Mouse (Mus musculus): ENCODE results near the gene Parpbp.

DNA sequence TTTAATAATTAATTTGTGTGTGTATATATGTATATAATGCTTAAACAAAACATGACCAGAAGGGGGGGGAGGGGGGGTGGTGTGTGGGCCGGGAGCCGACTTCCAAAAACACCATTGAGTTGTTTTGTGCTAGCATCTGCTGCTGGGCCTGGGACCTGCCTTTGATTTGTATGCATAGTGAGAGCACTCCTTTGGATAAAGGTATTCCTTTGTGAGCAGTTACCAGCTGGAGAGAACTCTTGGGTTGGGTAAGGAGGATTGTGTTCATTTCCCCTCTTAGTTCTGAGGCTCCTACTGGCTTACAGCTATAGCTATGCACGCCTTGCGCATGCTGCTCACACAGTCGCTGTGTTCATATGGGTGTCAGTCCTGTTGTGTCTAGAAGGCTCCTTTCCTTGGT, 15.9 kb upstream of the Parpbp start:
- TF ChIP-seq ZNF384 (IDR thresholded peaks at IDR 0.05; ENCODE audit: low read depth, low read length) (no peak), ZC3H11A (IDR thresholded peaks at IDR 0.05; ENCODE audit: borderline replicate concordance, low read depth, low read length) (no peak; the same call in 1 of the 2 replicates), CHD2 (IDR thresholded peaks at IDR 0.05; ENCODE audit: low read depth, low read length) (no peak), HCFC1 (IDR thresholded peaks at IDR 0.05; ENCODE audit: borderline replicate concordance, insufficient read depth, low read length) (no peak)

Measured in ES-E14 (cell line).